19 mouse cellular contexts compared by ENCODE assay signal in the genomic region with DNA sequence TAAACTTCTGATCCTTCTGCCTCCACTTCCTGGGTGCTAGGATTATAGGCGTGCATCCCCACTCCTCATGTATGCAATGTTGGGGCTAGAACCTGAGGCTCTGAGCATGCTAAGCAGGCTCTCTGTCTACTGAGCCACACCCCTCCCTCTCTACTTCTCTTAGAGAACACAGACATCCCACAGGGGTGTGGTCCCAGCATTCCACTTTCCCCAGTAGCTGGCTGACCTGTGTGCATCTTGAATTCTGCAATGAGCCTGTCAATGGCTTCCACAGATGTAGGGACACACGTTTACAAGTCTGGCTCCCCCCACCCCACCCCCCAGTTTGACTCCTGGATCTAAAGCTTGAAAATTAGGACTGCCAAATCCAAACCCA. TPM values are rescaled to one million over a fixed set of nuclear protein-coding genes. Genes with fewer than 3 reads are reported as not detected.
A peak's percentile ranks its signal among the peaks of the same experiment; 100 is the strongest.
DNase-seq lines count a peak whose midpoint lies in the region; ATAC-seq and TF ChIP-seq lines count a peak whose summit lies in the region.
"Had no signal": no experiment of that assay in that cellular context is flagged by ENCODE, and none has a peak within 500 bp of the region (broad histone marks: within the 10 kb centered on the region; RNA-seq: fewer than 3 reads in every experiment).

No protein-coding gene starts in this region.

- 74% methylated on average over 2 of the region's 2 CpGs for WGBS in spleen, adult 2 months

- no peak for DNase-seq in spleen, adult 2 months (ENCODE audit: low read depth in 1 of 2, low spot score in 2 of 2)
- DNase-seq in spleen, adult 18-20 months: no peak
- DNase-seq in ES-CJ7 (ENCODE audit: low read depth, low spot score): peak; percentile 70
- peak; percentile 79 for DNase-seq in ZHBTc4 (ENCODE audit: low read depth, low spot score)
- DNase-seq in adrenal gland, adult 2 months: no peak
- DNase-seq: adrenal gland, postnatal 14 days; cerebellum, adult 11-12 months; cerebellum, adult 9-11 months; cerebellum, postnatal 36 days; gastrocnemius, postnatal 10 days; heart, postnatal 10 days; heart, postnatal 4 days; kidney, adult 11 months had no signal

- no peak overlapping the region for H3K4me3 ChIP-seq in spleen, adult 2 months (ENCODE audit: extremely low read depth, insufficient read depth, insufficient read length)
- H3K4me3 ChIP-seq: forebrain, embryonic 12.5 days; heart, embryonic 10.5 days; hindbrain, embryonic 13.5 days had no signal

- H3K27me3 ChIP-seq in spleen, adult 2 months (ENCODE audit: control insufficient read depth, insufficient read depth, low read length): no peaks in the 10 kb centered on the region

- no peak for ATAC-seq in erythroid progenitor cell, adult 5-6 weeks (replicated peaks; ENCODE audit: low FRiP score, poor library complexity, severe bottlenecking)
- ATAC-seq: forebrain, embryonic 16.5 days; hindbrain, postnatal 0 days had no signal

- H3K27ac ChIP-seq in spleen, adult 2 months (ENCODE audit: insufficient read depth, low read length): 0 out of 2 replicates have a peak overlapping the region, but pooled peaks have one; percentile 29
- H3K27ac ChIP-seq: forebrain, embryonic 12.5 days; heart, embryonic 10.5 days; hindbrain, embryonic 13.5 days; hindbrain, postnatal 0 days had no signal

- no peak for TF ChIP-seq POLR2A in spleen, adult 2 months (IDR thresholded peaks at IDR 0.05; ENCODE audit: low read depth, low read length)

- no peak for TF ChIP-seq CTCF in spleen, adult 2 months (IDR thresholded peaks at IDR 0.05; ENCODE audit: extremely low read depth, insufficient read depth, insufficient read length, insufficient replicate concordance)

- no peaks in the 10 kb centered on the region for H3K36me3 ChIP-seq in spleen, adult 2 months (ENCODE audit: control insufficient read depth, insufficient read depth, low read length)
- H3K36me3 ChIP-seq: forebrain, embryonic 12.5 days; heart, embryonic 10.5 days; hindbrain, embryonic 13.5 days had no signal

- H3K4me1 ChIP-seq in spleen, adult 2 months (ENCODE audit: control insufficient read depth, insufficient read depth, insufficient read length): peaks cover 15% of the 10 kb centered on the region; the same call in 1 of the 2 replicates
- H3K4me1 ChIP-seq: forebrain, embryonic 12.5 days; hindbrain, embryonic 13.5 days had no signal

RNA-seq across cellular contexts. Expression of a gene that starts 6.3 kb away (rescaled TPM):
- 123 and 154 TPM in 2 replicates for polyA plus RNA-seq in spleen, adult 2 months (2012; rRNA removed)
- 24.9 and 86.4 TPM in 2 replicates for total RNA-seq in erythroid progenitor cell, adult 5-6 weeks (2015; ENCODE audit: low replicate concordance)
- 60.8 and 88.9 TPM in 2 replicates for total RNA-seq in erythroid progenitor cell, adult 5-6 weeks (2017; ENCODE audit: low replicate concordance)
- total RNA-seq in adrenal gland, adult 2 months (2021): 10 to 100 TPM; 11.2 to 18.2 TPM
- polyA plus RNA-seq in adrenal gland, adult 2 months (2012; rRNA removed): 35.4 and 37.9 TPM in 2 replicates

Comparison
In these comparisons a context has a peak if more than half of its experiments do, and no peak if none do; other contexts are left out.
1. DNase-seq: peak in ES-CJ7 (single experiment) and ZHBTc4 (single experiment); none in spleen, adult 2 months (0 of 2), spleen, adult 18-20 months (0 of 2) and adrenal gland, adult 2 months (single experiment).